Mouse (Mus musculus): ENCODE measurements around the gene Sparcl1.

The Sparcl1 gene

DNA sequence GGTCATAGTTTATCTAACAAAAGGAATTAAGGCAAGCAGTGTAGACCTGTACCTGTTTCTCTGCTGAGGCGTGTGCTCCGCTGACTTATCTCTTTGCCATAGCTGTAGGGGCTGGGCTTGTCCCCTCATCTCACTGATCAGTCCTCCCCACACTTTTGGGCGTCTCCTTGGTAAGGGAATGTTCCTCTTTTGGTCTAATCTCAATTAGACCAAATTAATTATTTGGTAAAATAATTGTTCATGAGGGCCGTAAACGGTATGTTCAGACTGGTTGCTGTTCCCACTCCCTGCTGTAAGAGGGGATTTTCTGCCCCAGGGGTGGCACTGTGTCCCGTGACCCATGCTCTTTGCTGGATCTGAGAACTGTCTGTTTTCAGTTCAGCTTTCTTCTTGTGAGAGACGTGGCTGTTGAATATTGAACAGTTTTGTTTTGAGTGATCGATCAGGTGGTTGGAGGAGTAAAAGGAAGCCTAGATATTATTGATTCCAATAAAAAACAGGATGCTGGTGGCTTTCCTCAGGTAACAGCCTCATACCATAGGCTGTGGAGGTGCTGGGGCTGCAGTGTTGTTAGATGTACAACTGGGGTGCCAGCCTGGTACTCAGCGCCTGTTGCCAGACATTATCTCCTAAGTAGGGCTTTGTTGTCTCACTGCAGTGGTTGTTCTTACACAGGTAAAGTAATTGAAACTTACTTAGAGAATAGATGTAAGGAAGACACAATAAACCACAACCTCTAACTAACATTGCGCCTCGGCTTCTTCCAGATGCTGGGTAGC is 50.6 kb downstream of the Sparcl1 start:
- no peak for DNase-seq (ENCODE audit: low spot score in 2 of 2)

DNA sequence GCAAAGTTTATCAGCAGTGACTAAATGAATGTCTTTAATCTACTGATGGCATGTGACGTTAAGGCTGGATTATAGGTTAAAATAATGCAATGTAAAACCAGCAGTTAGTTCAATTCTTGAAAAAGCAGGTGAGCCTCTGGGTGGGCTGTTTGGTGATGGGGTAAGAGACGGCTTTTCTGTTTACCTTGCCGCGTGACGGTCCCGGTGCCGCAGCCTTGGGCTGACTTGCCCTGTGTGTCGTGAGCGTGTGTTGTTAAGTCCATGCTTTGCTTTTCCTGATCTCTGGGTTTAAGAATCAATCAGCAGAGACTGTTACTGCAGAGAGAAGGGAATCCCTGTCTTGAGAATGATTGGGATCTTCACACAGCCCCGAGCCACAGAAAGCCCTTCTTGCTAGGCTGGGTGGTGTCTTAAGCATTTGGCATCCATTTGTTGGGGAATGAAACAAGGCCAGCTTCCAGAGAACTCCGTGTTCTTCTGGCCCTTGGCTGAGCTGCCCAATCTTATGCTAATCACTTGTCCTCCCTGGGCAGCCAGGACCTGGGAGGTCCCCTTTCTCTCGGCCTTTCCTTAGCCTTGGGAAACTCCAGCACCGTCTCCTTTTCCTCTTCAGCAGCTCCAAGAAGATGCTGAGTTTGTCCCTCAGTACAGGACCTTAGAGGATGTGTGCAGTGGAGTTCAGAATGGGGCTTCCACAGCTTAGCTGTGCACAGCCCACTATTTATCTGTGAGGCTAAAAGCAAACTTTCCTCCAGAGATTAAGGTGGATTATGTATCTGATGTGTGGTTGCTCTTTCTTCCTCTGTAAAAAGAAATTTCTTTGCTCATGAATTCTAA is 51.4 kb downstream of the Sparcl1 start:
- no peak for DNase-seq (ENCODE audit: low spot score in 2 of 2)

GRCm38 (mm10) chr5:104060429-104060828 is 53.1 kb downstream of the Sparcl1 start:
- no peak for DNase-seq (ENCODE audit: low spot score in 2 of 2)

DNA sequence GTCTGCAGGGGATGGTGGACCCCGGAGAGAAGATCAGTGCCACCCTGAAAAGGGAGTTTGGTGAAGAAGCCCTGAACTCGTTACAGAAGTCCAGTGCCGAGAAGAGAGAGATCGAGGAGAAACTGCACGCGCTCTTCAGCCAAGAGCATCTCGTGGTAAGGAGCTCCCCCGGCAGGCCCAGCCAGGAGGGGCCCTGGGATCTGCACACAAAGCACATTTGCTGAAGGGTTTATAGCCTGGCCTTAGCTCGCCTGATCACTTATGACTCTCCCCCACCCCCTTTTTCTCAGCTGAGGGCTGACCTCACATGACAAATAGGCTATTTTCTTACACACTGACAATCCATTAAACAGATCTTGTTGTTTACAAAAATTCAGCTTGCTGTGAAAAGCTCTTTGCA is 53.9 kb downstream of the Sparcl1 start:
- DNase-seq (ENCODE audit: low spot score in 2 of 2): no peak

DNA sequence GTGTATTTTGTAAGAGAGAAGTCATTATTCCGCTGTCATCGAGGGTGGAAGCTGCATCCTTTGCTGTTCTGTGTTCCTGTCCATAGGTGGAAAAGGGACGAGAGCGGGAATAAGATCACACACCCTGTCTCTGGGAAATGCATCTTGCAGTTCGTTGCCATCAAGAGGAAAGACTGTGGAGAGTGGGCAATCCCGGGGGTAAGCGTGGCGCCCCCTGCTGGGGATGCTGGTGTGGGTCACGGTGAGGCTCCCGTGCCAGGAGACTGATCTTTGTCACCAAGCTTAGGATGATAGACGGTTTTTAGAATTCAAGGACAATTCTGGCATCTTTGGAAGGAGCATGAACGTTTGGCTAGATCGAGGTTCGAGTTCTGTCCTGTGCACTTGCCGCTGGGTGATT is 55.5 kb downstream of the Sparcl1 start:
- DNase-seq (ENCODE audit: low spot score in 2 of 2): no peak

DNA sequence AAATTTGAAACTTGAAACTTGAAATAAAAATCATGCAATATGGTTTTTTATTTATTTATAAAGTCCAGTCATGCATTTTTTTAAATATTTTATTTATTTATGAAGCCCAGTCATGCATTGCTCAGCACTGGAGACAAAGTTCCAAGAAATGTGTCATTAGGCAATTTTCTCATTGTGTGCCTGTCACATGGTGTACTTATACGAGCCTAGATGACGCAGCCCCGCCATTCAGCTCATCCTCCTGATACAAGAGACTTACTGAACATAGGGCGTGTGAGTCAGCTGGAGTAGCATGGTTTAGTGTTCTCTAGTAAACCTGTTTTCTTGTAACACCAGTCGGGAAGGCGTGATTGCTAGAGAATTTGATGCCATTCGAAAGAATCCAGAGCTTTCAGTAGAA is 57.2 kb downstream of the Sparcl1 start:
- no peak for DNase-seq (ENCODE audit: low spot score in 2 of 2)

DNA sequence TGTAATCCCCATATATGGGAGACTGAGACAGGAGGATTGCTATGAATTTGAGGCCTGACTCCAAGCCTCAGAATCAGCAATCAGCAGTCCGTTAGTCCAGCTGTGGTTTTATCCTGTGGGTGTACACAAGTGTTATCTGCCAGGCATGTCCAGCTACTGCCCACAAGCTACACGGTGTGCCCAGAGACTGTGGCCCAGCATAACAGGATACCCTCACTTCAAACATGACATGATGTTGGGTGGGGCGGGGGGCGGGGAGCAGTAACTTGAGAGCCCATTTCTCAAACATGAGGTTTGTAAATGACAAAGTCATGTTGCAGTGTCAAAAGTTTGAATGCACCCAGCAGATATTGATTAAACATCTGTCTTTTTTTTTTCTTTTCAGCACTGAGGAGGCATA is 57.7 kb downstream of the Sparcl1 start:
- DNase-seq (ENCODE audit: low spot score in 2 of 2): no peak

GRCm38 (mm10) chr5:104054938-104055337 is 58.6 kb downstream of the Sparcl1 start:
- no peak for DNase-seq (ENCODE audit: low spot score in 2 of 2)

DNA sequence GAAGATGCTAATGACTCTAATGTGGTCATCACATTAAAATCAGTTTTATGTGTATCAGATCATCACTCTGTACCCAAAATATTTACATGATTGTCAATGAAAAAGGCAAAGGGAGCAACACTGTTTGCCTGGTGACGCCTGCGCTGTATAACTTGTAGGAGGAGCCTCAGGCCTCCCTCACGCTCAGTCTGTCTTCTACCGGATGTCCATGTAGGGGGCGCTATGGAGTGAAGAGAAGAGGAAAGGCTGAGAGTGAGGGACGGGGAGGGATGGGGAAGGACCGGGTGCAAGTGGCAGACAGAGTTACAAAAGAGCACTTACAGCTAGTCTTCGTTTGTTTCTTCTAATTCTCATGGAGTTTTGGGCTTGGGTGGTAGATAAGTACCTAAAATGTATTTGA is 60.6 kb downstream of the Sparcl1 start:
- DNase-seq (ENCODE audit: low spot score in 2 of 2): no peak

DNA sequence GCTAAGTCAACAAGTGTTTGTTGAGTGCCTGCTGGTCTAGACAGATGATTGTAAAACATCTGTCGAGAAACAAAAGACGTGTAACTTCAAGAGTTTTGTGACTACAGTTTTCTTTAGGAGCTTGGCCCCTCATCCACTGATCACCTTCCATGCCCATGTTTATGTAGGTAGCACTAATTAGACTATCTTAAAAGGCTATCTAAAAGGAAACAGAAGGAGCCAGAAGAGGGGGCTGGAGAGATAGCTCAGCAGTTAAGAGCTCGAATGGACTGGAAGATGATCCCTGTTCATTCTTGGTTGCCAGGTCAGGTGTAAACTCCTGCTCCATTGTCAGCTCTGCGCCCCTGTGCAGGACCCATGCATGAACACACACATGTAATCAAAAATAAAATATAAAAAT is 65.4 kb downstream of the Sparcl1 start:
- no peak for DNase-seq (ENCODE audit: low spot score in 2 of 2)

GRCm38 (mm10) chr5:104047200-104048105 is 66.1 kb downstream of the Sparcl1 start:
- DNase-seq (ENCODE audit: low spot score in 2 of 2): peak in 1 of 2 experiments; percentile 30

DNA sequence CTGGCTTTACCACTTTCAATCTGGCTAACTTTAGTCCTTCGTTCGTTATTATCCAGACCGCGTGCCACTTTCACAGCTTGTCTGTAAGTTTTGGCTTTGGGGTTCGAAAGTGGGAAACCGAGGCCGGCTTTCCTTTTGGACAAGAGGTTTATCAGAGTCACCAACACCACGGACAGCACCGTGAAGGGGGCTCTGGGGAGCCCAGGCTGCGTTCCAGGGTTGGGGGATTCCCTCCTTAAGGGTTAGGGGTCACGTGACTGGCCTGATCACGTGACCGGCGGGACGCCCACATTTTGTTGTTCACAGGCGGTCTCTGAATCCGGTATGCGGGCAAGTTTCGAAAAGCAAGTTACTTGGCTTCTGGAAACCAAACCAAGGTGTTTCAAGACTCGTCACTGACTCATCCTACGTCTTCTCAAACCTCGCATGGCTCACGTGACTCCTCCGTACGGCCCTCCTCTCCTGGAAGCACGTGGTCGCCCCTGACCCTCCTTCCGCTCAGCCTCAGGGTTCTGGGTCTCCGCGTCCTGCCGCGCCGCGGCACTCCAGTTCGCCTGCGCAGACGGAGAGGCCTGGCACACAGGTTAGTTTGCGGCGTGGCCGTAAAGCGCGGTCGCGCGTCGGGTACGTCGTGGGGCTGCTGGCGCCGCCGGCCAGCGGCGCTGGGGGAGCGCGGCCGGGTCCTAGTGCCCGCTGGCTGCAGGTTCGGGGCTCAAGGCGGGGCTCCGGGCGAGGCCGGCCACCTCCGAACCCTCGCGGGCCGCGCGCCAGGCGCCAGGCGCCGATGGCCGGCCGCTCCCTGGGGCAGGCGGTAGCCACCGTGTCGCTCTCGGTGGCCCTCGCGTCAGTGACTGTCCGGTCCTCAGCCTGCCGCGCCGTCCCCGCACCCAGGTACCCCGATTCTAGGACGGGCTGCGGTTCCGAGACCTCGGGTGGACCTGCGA is 67.0 kb downstream of the Sparcl1 start, which contains the start of gene Nudt9:
Gene Nudt9, plus strand, starts transcription at position 51 of the 944 bp plus-strand sequence.
- DNase-seq (ENCODE audit: low spot score in 2 of 2): peak; percentile 95 to 98

DNA sequence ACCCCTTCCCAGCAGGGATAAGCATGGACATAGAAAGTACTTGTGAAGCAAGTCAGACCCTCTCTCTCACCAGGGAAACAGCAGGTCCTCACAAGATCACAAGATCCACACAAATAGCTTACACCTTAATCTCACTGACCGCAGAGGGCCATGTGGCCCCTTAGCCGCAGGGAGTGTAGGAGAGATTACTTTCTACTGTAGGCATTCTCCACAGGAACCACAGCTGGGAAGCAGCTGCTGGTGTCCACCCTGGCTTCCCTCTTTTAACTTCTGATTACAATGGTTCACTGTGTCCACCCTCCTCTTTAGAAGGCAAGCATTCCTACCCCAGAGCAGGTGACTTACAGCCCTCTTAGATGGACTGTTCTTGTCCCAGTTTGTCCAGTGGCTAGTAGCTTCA is 69.8 kb downstream of the Sparcl1 start:
- DNase-seq (ENCODE audit: low spot score in 2 of 2): no peak

- no peak for DNase-seq (ENCODE audit: low spot score in 2 of 2)
Measured at GRCm38 (mm10) chr5:104042906-104043305, 70.6 kb downstream of the Sparcl1 start.

DNA sequence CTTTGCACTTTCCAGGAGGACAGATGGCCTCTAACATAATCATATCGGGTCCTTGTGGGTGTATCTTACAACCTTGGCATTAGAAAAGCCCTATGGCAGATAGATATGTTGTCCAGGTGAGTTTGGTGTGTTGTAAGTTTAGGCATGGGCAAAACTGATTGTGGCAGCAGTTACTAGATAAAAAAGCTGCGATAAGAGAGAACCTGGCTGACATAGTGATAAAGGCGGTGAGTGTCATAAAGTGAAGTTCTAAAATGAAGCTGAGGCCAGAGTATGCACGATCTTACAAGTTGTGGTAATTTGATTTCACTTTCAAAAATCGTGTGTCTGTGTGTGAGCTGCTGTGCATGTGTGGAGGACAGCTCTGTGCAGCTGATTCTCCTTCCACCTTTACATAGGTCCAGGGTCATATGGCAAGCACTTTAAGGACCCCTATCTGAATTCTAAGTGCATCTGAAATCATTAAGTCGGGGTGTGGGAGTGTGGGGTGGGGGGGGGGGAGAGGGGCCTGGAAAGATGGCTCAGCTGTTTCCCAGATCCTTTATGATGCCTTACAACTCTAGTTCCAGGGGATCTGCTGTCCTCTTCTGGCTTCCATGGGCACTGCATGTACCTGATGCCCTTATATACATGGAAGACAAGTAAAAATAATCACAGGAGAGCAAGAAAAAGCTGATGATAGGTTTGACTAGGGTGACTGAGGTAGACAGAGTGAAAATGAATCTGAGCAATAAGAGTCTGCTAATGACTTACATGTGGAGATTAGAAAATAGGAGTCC is 74.2 kb downstream of the Sparcl1 start:
- no peak for DNase-seq (ENCODE audit: low spot score in 2 of 2)

DNA sequence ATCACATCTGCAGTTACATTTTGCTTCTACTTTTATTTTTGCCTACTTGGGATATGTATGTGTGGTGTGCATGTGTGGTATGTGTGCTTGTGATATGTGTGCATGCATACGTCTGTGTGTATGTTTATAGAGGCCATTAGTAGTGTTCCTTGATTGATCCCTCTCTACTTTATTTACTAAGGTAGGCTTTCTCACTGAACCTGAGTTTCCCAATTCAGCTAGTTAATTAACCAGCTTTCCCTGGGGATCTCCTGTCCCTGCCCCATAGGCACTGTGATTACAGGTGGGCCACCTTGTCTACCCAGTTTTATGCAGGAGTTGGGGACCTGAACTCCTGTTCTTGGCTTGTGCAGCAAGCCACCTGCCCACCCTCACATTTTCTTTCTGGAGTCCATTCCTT is 76.8 kb downstream of the Sparcl1 start:
- no peak for DNase-seq (ENCODE audit: low spot score in 2 of 2)

DNA sequence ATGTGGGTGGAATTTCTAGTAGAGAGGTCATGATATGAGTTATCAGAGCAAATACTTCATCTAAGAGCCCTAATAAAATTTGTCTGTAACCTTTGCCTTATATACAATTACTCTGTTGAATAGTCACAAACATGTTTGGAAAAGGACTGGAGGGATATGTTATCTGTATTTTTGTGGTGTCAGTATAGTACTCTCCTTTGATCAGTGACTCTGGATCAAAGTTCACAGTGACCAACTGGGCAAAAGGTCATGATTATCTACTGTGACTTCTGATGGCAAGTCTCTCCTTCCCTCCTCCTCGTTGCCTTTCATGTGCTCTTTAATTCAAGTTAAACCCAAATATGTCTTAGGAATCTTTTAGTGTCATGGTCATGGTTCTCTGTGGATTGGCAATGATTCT is 77.7 kb downstream of the Sparcl1 start:
- no peak for DNase-seq (ENCODE audit: low spot score in 2 of 2)

GRCm38 (mm10) chr5:104035066-104035465 is 78.5 kb downstream of the Sparcl1 start:
- DNase-seq (ENCODE audit: low spot score in 2 of 2): no peak

DNA sequence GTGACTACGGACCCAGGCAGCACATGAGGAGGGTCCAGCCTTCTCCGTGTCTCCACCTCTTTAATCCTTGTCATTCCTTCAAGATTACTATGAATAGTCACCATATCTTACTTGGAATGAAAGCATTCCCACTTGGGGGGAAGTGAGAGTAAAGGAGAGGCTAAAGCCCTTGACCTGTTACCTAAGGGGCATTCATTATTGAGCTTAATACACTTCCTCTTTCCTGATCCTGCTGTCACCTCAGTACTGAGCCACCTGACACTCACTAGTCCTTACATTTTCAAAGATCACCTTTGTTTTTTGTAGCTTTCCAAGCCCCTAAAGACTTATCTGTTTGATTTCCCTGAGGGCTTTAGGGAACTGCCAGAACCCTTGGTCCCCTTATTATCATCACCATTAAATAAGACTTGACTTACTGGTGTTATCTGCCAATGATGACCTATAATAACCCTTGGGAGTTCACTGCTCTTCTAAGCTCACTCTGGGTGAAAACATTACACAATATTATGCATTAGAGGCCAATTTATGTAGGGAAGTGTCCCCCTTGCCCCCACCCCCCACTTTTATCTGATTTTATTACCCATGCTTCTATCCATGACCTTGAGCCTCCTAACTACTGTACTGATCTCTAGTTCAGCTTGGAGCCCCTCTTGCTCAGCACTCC is 81.0 kb downstream of the Sparcl1 start:
- DNase-seq (ENCODE audit: low spot score in 2 of 2): no peak
